Mouse (Mus musculus) central nervous system, embryonic 14 days (tissue): ENCODE data around the gene Ptpn13. TPM values are rescaled to one million over a fixed set of nuclear protein-coding genes. Genes with fewer than 3 reads are reported as not detected.

ENCODE experiments used
- polyA plus RNA-seq: library from polyadenylated mRNA; depleted of rRNA; stranded (reverse); fragments of >200 nt; gene quantifications from 2 replicates; pipeline ENCODE4 v1.2.3, GENCODE M21; 2012; rRNA removed

The Ptpn13 gene
- polyA plus RNA-seq = 15.1 and 17.0 TPM in 2 replicates

GRCm38 (mm10) chr5:103424678-103425319, at the start of gene Ptpn13:
Ptpn13 (plus strand) TSS chr5:103425192.

GRCm38 (mm10) chr5:103629111-103629764, 204.2 kb downstream of the Ptpn13 start, which contains the start of gene Slc10a6:
Slc10a6 (minus strand) TSS chr5:103629403.

Other genes starting within 250 kb of the Ptpn13 start
- 48.1 and 59.7 TPM in 2 replicates for gene Mapk10, start 213.9 kb upstream of the Ptpn13 start, polyA plus RNA-seq
- gene Slc10a6, start 204.2 kb downstream of the Ptpn13 start, polyA plus RNA-seq = 0.07 and 0.25 TPM in 2 replicates
- gene 1700016H13Rik, start 230.8 kb downstream of the Ptpn13 start, polyA plus RNA-seq = 0.11 and 0.38 TPM in 2 replicates